Mouse (Mus musculus) olfactory bulb, adult 2 months (tissue): ENCODE measurements around the gene Rnh1.

Experiments
- CTCF ChIP-seq: fragments of 200-500 bp; IDR thresholded peaks from 2 replicates; pipeline ENCODE4 v1.5.1; 2012; ENCODE audit warnings: low read depth, mild to moderate bottlenecking, low read length, moderate library complexity; ENCODE audit not compliant: insufficient read depth
- POLR2A ChIP-seq: fragments of 200-500 bp; IDR thresholded peaks from 2 replicates; pipeline ENCODE4 v1.6.1; 2012; ENCODE audit warnings: mild to moderate bottlenecking, low read depth, low read length, moderate library complexity; ENCODE audit not compliant: insufficient read depth

GRCm38 (mm10) chr7:141216894-141217293, 44.2 kb upstream of the Rnh1 start:
- TF ChIP-seq CTCF (no peak), POLR2A (no peak)
